Mouse (Mus musculus): ENCODE measurements at regions not wholly inside any gene's neighbourhood (a gene's known extent, or its start where the extent isn't known, plus 50 kb on each side); places are given as distances from the start of the nearest gene placed in this dataset.
A peak's percentile ranks its signal among the peaks of the same experiment; 100 is the strongest.
"Not testable (repeated sequence)": the region's sequence is repeated elsewhere in the genome, so short reads cannot be mapped to it uniquely, and the experiment has no call there.

GRCm38 (mm10) chr13:12726831-12727230 is 73.0 kb downstream of the Prl2c3 start:
- DNase-seq (ENCODE audit: low spot score) = peak; percentile 8

GRCm38 (mm10) chr13:12717972-12718546 is 81.8 kb downstream of the Prl2c3 start:
- not testable (repeated sequence) for DNase-seq (ENCODE audit: low spot score)

- DNase-seq (ENCODE audit: low spot score) = no peak
Measured at GRCm38 (mm10) chr13:12711471-12712273, 88.2 kb downstream of the Prl2c3 start.

- DNase-seq (ENCODE audit: low spot score) = not testable (repeated sequence)
Measured at GRCm38 (mm10) chr13:12702804-12703612, 96.9 kb downstream of the Prl2c3 start.

- DNase-seq (ENCODE audit: low spot score) = not testable (repeated sequence)
Measured at GRCm38 (mm10) chr13:12702111-12702803, 97.6 kb downstream of the Prl2c3 start.

GRCm38 (mm10) chr13:12693593-12694118 is 106.2 kb downstream of the Prl2c3 start:
- not testable (repeated sequence) for DNase-seq (ENCODE audit: low spot score)

- DNase-seq (ENCODE audit: low spot score) = not testable (repeated sequence)
Measured at GRCm38 (mm10) chr13:12688778-12689177, 111.1 kb downstream of the Prl2c3 start.

- not testable (repeated sequence) for DNase-seq (ENCODE audit: low spot score)
Measured at GRCm38 (mm10) chr13:12688149-12688548, 111.7 kb downstream of the Prl2c3 start.

- not testable (repeated sequence) for DNase-seq (ENCODE audit: low spot score)
Measured at GRCm38 (mm10) chr13:12680954-12681571, 115.4 kb downstream of the Ero1lb start.

- peak; percentile 46 for DNase-seq (ENCODE audit: low spot score)
Measured at GRCm38 (mm10) chr13:12680283-12680953, 114.7 kb downstream of the Ero1lb start.

GRCm38 (mm10) chr13:12677372-12677771 is 111.7 kb downstream of the Ero1lb start:
- no peak for DNase-seq (ENCODE audit: low spot score)

GRCm38 (mm10) chr13:12671011-12671410 is 105.3 kb downstream of the Ero1lb start:
- DNase-seq (ENCODE audit: low spot score) = not testable (repeated sequence)

GRCm38 (mm10) chr13:12668742-12669141 is 103.1 kb downstream of the Ero1lb start:
- DNase-seq (ENCODE audit: low spot score) = not testable (repeated sequence)

GRCm38 (mm10) chr13:12667727-12668665 is 102.3 kb downstream of the Ero1lb start:
- not testable (repeated sequence) for DNase-seq (ENCODE audit: low spot score)

GRCm38 (mm10) chr13:12666050-12666449 is 100.4 kb downstream of the Ero1lb start:
- DNase-seq (ENCODE audit: low spot score) = not testable (repeated sequence)
